Mouse (Mus musculus) lung, postnatal 0 days (tissue): ENCODE data around the gene Sin3b.

Experiments used
- CTCF ChIP-seq: IDR thresholded peaks from 2 replicates; pipeline ENCODE4 v1.5.1; 2016; ENCODE audit warnings: antibody characterized with exemption, mild to moderate bottlenecking
- EP300 ChIP-seq: IDR thresholded peaks from 2 replicates; pipeline ENCODE4 v1.6.1; 2016; ENCODE audit warnings: antibody characterized with exemption, mild to moderate bottlenecking, control low read depth

- TF ChIP-seq CTCF (no peak), EP300 (no peak)
Observed at GRCm38 (mm10) chr8:72723651-72724001, 541 bp downstream of the Sin3b start.
